Mouse (Mus musculus) erythroblast, adult 5-6 weeks (primary cell): ENCODE data around the gene Zfp207. TPM values are rescaled to one million over a fixed set of nuclear protein-coding genes. Genes with fewer than 3 reads are reported as not detected.

ENCODE experiments used
- total RNA-seq, 2 experiments: library from RNA; stranded (forward) in 1 of 2; stranded (reverse) in 1 of 2; fragments of 150-400 nt in 1 of 2; fragments of 200-764, 138-1000 nt in 1 of 2; gene quantifications; 2 replicates each; pipeline versions ENCODE4 v1.2.3 to v1.2.4; 2015 to 2017; ENCODE audit warnings: low replicate concordance in 2 of 2

Gene Zfp207
- total RNA-seq, 2 experiments from 2014 or later = 409 TPM

Other genes with a start within 250 kb of the Zfp207 start
- 4.0 and 6.3 TPM in 2 replicates for gene Tefm, start 241.1 kb upstream of the Zfp207 start, total RNA-seq (2015; ENCODE audit: low replicate concordance)
- 0.77 and 1.3 TPM in 2 replicates for gene Tefm, start 241.1 kb upstream of the Zfp207 start, total RNA-seq (2017; ENCODE audit: low replicate concordance)
- gene Adap2, start 229.2 kb upstream of the Zfp207 start, total RNA-seq (2015; ENCODE audit: low replicate concordance) = 1.7 and 5.0 TPM in 2 replicates
- gene Adap2, start 229.2 kb upstream of the Zfp207 start, total RNA-seq (2017; ENCODE audit: low replicate concordance) = 1.0 and 2.5 TPM in 2 replicates
- not detected in 2 replicates for gene Rnf135, start 199.4 kb upstream of the Zfp207 start, total RNA-seq (2015; ENCODE audit: low replicate concordance)
- gene Rnf135, start 199.4 kb upstream of the Zfp207 start, total RNA-seq (2017; ENCODE audit: low replicate concordance) = 0.42 and 0.60 TPM in 2 replicates
- 10.2 and 11.9 TPM in 2 replicates for gene Rhot1, start 174.3 kb upstream of the Zfp207 start, total RNA-seq (2015; ENCODE audit: low replicate concordance)
- gene Rhot1, start 174.3 kb upstream of the Zfp207 start, total RNA-seq (2017; ENCODE audit: low replicate concordance) = 9.8 and 10.3 TPM in 2 replicates
- not detected in 2 replicates for gene Rhbdl3, start 82.4 kb upstream of the Zfp207 start, total RNA-seq (2015; ENCODE audit: low replicate concordance)
- not detected in 2 replicates for gene Rhbdl3, start 82.4 kb upstream of the Zfp207 start, total RNA-seq (2017; ENCODE audit: low replicate concordance)
- 0.84 and 0.96 TPM in 2 replicates for gene 5730455P16Rik, start 5.2 kb upstream of the Zfp207 start, total RNA-seq (2015; ENCODE audit: low replicate concordance)
- gene 5730455P16Rik, start 5.2 kb upstream of the Zfp207 start, total RNA-seq (2017; ENCODE audit: low replicate concordance) = 3.8 and 4.0 TPM in 2 replicates
- gene Psmd11, start 45.3 kb downstream of the Zfp207 start, total RNA-seq (2015; ENCODE audit: low replicate concordance) = 36.6 and 43.8 TPM in 2 replicates
- gene Psmd11, start 45.3 kb downstream of the Zfp207 start, total RNA-seq (2017; ENCODE audit: low replicate concordance) = 41.2 and 53.1 TPM in 2 replicates
- gene Cdk5r1, start 93.7 kb downstream of the Zfp207 start, total RNA-seq (2015; ENCODE audit: low replicate concordance) = 0.19 and 1.3 TPM in 2 replicates
- 1.3 and 1.7 TPM in 2 replicates for gene Cdk5r1, start 93.7 kb downstream of the Zfp207 start, total RNA-seq (2017; ENCODE audit: low replicate concordance)